Mouse (Mus musculus) forebrain, embryonic 12.5 days (tissue): ENCODE data around the gene Olfr94. TPM values are rescaled to one million over a fixed set of nuclear protein-coding genes. Genes with fewer than 3 reads are reported as not detected.

Source experiments
- ATAC-seq: fragments of 200-750 bp; cut with Nextera tagmentation; 2 replicates; pipeline ENCODE4 v1.8.0; 2017; ENCODE audit warnings: moderate TSS enrichment; ENCODE audit not compliant: low FRiP score
- H3K27ac ChIP-seq: fragments of 300-500 bp; sonication (generic); 2 replicates; pipeline ENCODE4 v1.5.1; 2016; ENCODE audit warnings: mild to moderate bottlenecking
- H3K27me3 ChIP-seq: fragments of 300-500 bp; sonication (generic); 2 replicates; pipeline ENCODE4 v1.6.1; 2016; ENCODE audit warnings: mild to moderate bottlenecking
- H3K36me3 ChIP-seq: fragments of 300-500 bp; sonication (generic); replicated peaks from 2 replicates; pipeline ENCODE4 v1.6.1; 2016; ENCODE audit warnings: mild to moderate bottlenecking
- H3K4me1 ChIP-seq: fragments of 300-500 bp; sonication (generic); 2 replicates; pipeline ENCODE4 v1.6.1; 2016
- H3K4me2 ChIP-seq: fragments of 300-500 bp; sonication (generic); 2 replicates; pipeline ENCODE4 v1.6.1; 2016; ENCODE audit warnings: mild to moderate bottlenecking, moderate library complexity
- H3K4me3 ChIP-seq: fragments of 300-500 bp; sonication (generic); replicated peaks from 2 replicates; pipeline ENCODE4 v1.5.1; 2016; ENCODE audit warnings: mild to moderate bottlenecking
- H3K9ac ChIP-seq: fragments of 300-500 bp; sonication (generic); 2 replicates; pipeline ENCODE4 v1.6.1; 2016; ENCODE audit warnings: mild to moderate bottlenecking
- H3K9me3 ChIP-seq: fragments of 300-500 bp; sonication (generic); 2 replicates; pipeline ENCODE4 v1.6.1; 2016
- WGBS: fragments of 180-500 bp; shearing (Covaris S2); methylation state at CpG from one replicate; pipeline ENCODE4 v1.1.7; 2016; 5-methylcytosine and 5-hydroxymethylcytosine counted together
- polyA plus RNA-seq: library from polyadenylated mRNA; unstranded; fragments of >200 nt; fragmentation: Nextera tagmentation; extraction: Ambion mirVana; gene quantifications from 2 replicates; pipeline ENCODE4 v1.2.1, GENCODE M21; 2016

Olfr94 gene
- polyA plus RNA-seq, 1 experiment from 2014 or later, result not detected

DNA sequence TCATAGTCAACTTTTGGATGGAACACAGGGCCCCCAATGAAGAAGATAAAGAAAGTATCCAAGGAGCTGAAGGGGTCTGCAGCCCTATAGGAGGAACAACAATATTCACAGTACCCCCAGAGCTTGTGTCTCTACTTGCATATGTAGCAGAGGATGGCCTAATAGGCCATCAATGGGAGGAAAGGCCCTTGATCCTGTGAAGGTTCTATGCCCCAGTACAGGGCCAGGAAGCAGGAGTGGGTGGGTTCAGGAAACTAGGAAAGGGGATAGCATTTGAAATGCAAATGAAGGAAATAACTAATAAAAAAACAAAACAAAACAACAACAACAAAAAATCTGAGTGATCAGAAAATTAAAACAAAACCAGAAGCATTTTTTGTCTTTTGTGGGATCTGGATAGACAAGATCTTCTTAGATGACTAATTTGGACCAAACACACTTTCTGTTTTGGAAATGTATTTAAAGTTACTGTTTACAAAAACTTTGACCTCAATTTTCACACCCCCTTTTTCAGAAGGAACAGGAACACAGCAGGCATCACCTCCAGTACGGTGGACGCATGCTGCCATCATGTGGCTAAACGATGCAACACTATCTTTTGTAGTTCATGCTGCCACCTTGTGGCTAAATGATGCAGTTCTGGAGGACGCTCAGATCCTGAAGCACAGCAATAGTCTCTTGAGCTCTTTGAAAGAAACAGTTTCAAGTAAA, 2.6 kb upstream of the Olfr94 start:
- Histone ChIP-seq H3K4me3 (no peak overlapping the region), H3K36me3 (no peaks in the 10 kb centered on the region), H3K27ac (no peak overlapping the region), H3K4me2 (no peak overlapping the region), H3K27me3 (peaks cover 9% of the 10 kb centered on the region), H3K4me1 (no peaks in the 10 kb centered on the region), H3K9ac (no peak overlapping the region), H3K9me3 (no peaks in the 10 kb centered on the region)
- ATAC-seq, result peak; percentile 75
- under 1% methylated on average over 4 of the region's 4 CpGs for WGBS

DNA sequence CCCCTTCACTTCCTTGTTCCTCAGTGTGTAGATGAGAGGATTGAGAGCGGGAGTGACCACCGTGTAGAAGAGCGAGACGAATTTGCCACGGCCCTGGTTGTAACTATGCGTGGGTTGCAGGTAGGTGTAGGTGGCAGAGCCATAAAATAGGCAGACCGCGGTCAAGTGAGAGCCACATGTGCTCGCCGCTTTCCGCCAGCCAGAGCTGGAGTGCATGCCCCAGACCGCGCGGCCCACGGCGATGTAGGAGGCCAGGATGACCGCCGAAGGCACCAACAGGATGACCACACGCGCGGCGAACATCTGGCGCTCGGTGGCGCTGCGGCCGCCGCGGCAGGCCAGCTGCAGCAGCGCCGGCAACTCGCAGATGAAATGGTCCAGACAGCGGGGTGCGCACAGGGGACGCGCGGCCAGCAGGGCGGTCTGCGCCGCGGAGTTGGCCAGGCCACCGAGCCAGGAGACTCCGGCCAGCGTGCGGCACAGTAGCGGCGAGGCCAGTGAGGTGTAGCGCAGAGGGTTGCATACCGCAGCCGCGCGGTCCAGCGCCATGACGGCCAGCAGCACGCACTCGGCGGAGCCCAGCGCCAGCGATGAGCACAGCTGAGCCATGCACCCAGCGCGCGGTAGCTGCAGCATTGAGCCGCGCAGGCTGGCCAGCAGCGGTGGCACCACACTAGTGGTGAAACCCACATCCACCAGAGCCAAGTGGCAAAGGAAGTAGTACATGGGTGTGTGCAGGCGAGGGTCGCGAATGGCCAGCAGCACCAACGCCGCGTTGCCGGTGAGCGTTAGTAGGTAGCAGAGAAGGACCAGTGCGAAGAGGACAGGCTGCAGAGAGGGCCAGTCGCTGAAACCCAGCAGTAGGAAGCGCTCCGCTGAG, 3.7 kb downstream of the Olfr94 start:
- ATAC-seq, result peak; percentile 92
- peak overlapping the region; percentile 53 for H3K9ac ChIP-seq
- WGBS, result under 1% methylated on average over 77 of the region's 77 CpGs
- H3K9me3 ChIP-seq, result no peaks in the 10 kb centered on the region
- no peak overlapping the region for H3K27ac ChIP-seq
- peak overlapping the region; percentile 59 for H3K4me3 ChIP-seq
- H3K4me2 ChIP-seq, result peak overlapping the region; percentile 90
- H3K36me3 ChIP-seq, result no peaks in the 10 kb centered on the region
- H3K27me3 ChIP-seq, result peaks cover 45% of the 10 kb centered on the region
- H3K4me1 ChIP-seq, result peaks cover 12% of the 10 kb centered on the region

DNA sequence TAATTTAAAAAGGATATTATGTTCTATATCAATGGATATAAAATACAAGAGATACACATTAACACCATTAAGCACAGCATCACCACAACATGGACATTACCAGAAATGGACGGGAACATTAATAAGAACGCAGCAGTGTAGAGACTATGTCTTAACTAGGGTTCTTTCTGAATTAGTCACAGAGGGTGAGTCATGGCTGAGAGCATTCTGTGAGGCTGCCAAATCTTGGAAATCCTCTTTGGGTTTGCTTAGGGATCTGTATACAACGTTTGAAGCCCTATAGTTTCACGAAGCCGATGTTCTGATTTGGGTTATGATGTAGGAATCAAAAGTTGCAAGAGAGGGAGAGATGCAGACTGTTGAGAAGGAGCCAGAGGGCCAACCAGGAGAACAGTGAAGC, 6.0 kb downstream of the Olfr94 start:
- H3K36me3 ChIP-seq, result no peaks in the 10 kb centered on the region
- peaks cover 12% of the 10 kb centered on the region for H3K4me1 ChIP-seq
- H3K9me3 ChIP-seq, result no peaks in the 10 kb centered on the region
- H3K4me2 ChIP-seq, result no peak overlapping the region
- no peak overlapping the region for H3K9ac ChIP-seq
- H3K4me3 ChIP-seq, result no peak overlapping the region
- ATAC-seq, result no peak
- peaks cover 41% of the 10 kb centered on the region for H3K27me3 ChIP-seq
- WGBS, result 96% methylated on average over 5 of the region's 5 CpGs
- no peak overlapping the region for H3K27ac ChIP-seq

DNA sequence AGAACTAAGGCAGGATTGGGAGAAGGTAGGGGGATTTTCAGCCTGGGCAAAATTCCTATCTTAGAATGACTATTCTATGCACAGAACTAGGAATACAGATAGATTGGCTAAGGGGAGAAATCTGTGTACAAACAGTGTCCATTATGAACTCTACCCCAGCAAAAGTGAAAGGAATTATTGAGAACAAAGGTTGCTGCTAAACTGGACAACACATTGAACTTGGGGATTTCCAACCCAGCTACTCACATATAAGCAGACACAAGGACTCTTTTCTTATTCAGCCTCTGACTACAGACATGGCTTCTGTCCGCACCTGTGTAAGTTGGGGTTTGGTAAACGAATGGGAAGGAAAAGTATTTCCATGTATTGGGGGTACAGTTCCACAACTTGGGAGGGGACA, 7.1 kb downstream of the Olfr94 start, which contains the start of gene Ubd:
Gene Ubd, plus strand, starts transcription at position 237 of the 400 bp plus-strand sequence.
- no peaks in the 10 kb centered on the region for H3K9me3 ChIP-seq
- no peak within 1 kb of the TSS for H3K9ac ChIP-seq
- no peaks in the 10 kb centered on the region for H3K36me3 ChIP-seq
- no peak within 1 kb of the TSS for H3K27ac ChIP-seq
- ATAC-seq, result no peak
- 77% methylated on average over 2 of the region's 2 CpGs for WGBS
- peaks cover 12% of the 10 kb centered on the region for H3K4me1 ChIP-seq
- no peak within 1 kb of the TSS for H3K4me3 ChIP-seq
- H3K27me3 ChIP-seq, result peaks cover 39% of the 10 kb centered on the region
- no peak within 1 kb of the TSS for H3K4me2 ChIP-seq

DNA sequence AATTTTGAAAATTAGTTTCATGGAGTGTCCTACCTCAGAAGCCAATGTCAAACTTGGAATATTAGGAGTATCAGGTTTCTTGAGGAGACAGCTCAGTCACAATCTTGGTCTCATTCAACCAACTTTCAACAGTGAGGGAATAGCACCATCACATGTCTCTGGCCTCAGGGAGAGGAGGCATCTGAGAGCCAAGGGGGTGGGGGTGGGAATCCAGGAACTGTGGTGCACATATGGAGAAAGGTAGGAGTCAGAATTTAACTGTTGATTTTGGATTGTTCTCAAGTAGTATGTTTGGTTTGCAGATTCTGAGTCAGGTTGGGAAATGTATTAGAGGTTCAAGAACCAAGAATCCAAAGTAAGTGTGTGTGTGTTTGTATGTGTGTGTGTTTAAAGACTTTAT, 7.8 kb downstream of the Olfr94 start:
- H3K4me1 ChIP-seq, result peaks cover 12% of the 10 kb centered on the region
- no peak for ATAC-seq
- H3K4me2 ChIP-seq, result no peak overlapping the region
- H3K27me3 ChIP-seq, result peaks cover 33% of the 10 kb centered on the region
- no peaks in the 10 kb centered on the region for H3K9me3 ChIP-seq
- no peak overlapping the region for H3K4me3 ChIP-seq
- H3K36me3 ChIP-seq, result no peaks in the 10 kb centered on the region
- H3K27ac ChIP-seq, result no peak overlapping the region
- H3K9ac ChIP-seq, result no peak overlapping the region

DNA sequence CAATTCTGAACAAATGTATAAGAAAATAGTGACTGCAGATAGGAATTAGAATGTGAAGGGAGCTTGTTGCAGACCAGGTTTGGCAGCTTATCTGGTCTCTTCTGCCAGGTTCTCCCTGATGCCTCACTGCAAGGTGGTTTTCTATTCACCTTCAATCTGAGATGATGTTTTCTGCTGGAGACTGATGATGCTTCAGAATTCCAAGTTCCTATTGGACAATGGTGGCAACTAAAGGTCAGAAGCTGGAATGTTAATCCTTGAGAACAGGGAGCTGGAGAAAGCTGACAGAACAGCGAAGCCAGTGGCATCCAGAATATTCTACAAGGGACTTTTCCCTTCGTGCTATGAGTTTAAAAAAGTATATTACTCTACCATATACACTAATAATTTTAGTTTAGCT, 10.1 kb downstream of the Olfr94 start:
- Histone ChIP-seq H3K4me1 (no peaks in the 10 kb centered on the region), H3K36me3 (no peaks in the 10 kb centered on the region), H3K4me3 (no peak overlapping the region), H3K9me3 (no peaks in the 10 kb centered on the region), H3K9ac (no peak overlapping the region), H3K27me3 (peaks cover 10% of the 10 kb centered on the region), H3K27ac (no peak overlapping the region), H3K4me2 (no peak overlapping the region)
- 29% methylated on average over 2 of the region's 2 CpGs for WGBS
- no peak for ATAC-seq

DNA sequence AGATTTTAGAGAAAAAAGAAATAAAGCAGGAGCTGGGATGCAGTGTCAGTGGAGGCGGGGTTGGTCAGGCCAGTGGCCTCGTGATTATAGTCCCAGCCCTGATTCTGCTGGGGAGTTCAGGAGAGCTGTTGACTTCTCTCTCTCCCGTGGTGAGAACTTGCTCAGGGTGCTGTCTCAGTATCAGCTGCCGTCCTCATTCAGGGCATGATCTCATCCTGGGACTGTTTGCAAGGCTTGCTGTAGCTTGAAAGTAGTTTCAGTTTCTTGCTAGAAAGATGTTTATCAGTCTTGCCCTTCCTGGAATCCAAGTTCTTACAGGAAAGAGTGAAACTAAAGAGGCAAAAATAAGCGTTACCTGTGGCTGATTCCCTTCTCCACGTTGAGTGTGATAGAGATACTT, 15.3 kb downstream of the Olfr94 start:
- ATAC-seq, result no peak
- Histone ChIP-seq H3K36me3 (no peaks in the 10 kb centered on the region), H3K9ac (no peak overlapping the region), H3K4me2 (no peak overlapping the region), H3K9me3 (no peaks in the 10 kb centered on the region), H3K4me1 (no peaks in the 10 kb centered on the region), H3K4me3 (no peak overlapping the region), H3K27me3 (no peaks in the 10 kb centered on the region), H3K27ac (no peak overlapping the region)
- WGBS, result 57% methylated on average over 6 of the region's 6 CpGs

DNA sequence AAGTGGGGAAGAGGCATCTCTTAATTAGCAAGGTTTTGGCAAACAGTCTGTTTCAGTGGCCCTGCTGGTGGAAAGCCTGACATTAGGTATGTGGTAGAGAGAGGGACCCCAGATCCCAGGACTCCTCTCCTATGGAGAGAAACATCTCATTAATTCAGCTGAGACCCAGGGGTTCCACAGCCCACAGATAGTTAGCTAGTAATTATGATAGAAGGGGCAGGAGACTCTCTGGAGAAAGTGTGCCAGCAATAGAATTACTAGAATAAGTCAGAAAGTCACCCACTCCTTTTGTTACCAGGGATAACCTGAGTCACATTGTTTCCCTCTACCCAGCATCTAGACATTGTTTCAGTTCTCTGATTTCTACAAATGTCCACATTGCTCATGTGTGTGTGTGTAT, 39.4 kb downstream of the Olfr94 start, which contains the start of gene Olfr93:
Gene Olfr93, minus strand, starts transcription at position 101 of the 400 bp plus-strand sequence.
- H3K36me3 ChIP-seq, result no peaks in the 10 kb centered on the region
- H3K4me1 ChIP-seq, result no peaks in the 10 kb centered on the region
- H3K27ac ChIP-seq, result no peak within 1 kb of the TSS
- H3K9me3 ChIP-seq, result no peaks in the 10 kb centered on the region
- H3K27me3 ChIP-seq, result no peaks in the 10 kb centered on the region
- no peak within 1 kb of the TSS for H3K4me2 ChIP-seq
- H3K4me3 ChIP-seq, result no peak within 1 kb of the TSS
- no peak within 1 kb of the TSS for H3K9ac ChIP-seq
- ATAC-seq, result no peak

Other genes starting within 250 kb of the Olfr94 start
- 136 and 146 TPM in 2 replicates for gene Ppp1r11, start 249.3 kb downstream of the Olfr94 start, polyA plus RNA-seq
- 79.5 and 86.7 TPM in 2 replicates for gene Znrd1, start 242.4 kb downstream of the Olfr94 start, polyA plus RNA-seq
- 7.1 and 7.7 TPM in 2 replicates for gene Znrd1as, start 242.4 kb downstream of the Olfr94 start, polyA plus RNA-seq
- gene 2410137M14Rik, start 219.8 kb downstream of the Olfr94 start, polyA plus RNA-seq, result not detected in 2 replicates
- gene H2-M5, start 211.5 kb downstream of the Olfr94 start, polyA plus RNA-seq, result 1.3 and 1.6 TPM in 2 replicates
- gene Zfp57, start 199.8 kb downstream of the Olfr94 start, polyA plus RNA-seq, result 193 and 197 TPM in 2 replicates
- gene Mog, start 177.6 kb downstream of the Olfr94 start, polyA plus RNA-seq, result 1.1 and 1.2 TPM in 2 replicates
- gene Gabbr1, start 155.0 kb downstream of the Olfr94 start, polyA plus RNA-seq, result 31.7 and 32.6 TPM in 2 replicates
- gene Olfr90, start 112.5 kb downstream of the Olfr94 start, polyA plus RNA-seq, result 0.06 and 0.15 TPM in 2 replicates
- not detected in 2 replicates for gene Olfr91, start 102.7 kb downstream of the Olfr94 start, polyA plus RNA-seq
- gene Olfr92, start 80.9 kb downstream of the Olfr94 start, polyA plus RNA-seq, result not detected in 2 replicates
- gene Olfr93, start 39.5 kb downstream of the Olfr94 start, polyA plus RNA-seq, result not detected in 2 replicates
- not detected in 2 replicates for gene Ubd, start 7.1 kb downstream of the Olfr94 start, polyA plus RNA-seq
- gene Olfr95, start 12.1 kb upstream of the Olfr94 start, polyA plus RNA-seq, result 0.06 TPM in 1 of 2 replicates, not detected in the other
- gene Olfr96, start 19.2 kb upstream of the Olfr94 start, polyA plus RNA-seq, result not detected in 2 replicates
- not detected in 2 replicates for gene Olfr97, start 36.3 kb upstream of the Olfr94 start, polyA plus RNA-seq
- gene Olfr98, start 62.8 kb upstream of the Olfr94 start, polyA plus RNA-seq, result not detected in 2 replicates
- gene H2-M3, start 69.2 kb upstream of the Olfr94 start, polyA plus RNA-seq, result 1.00 and 1.5 TPM in 2 replicates
- gene Olfr99, start 82.5 kb upstream of the Olfr94 start, polyA plus RNA-seq, result not detected in 2 replicates
- not detected in 2 replicates for gene Olfr101, start 103.3 kb upstream of the Olfr94 start, polyA plus RNA-seq
- not detected in 2 replicates for gene Olfr102, start 116.1 kb upstream of the Olfr94 start, polyA plus RNA-seq
- not detected in 2 replicates for gene Olfr103, start 138.7 kb upstream of the Olfr94 start, polyA plus RNA-seq
- not detected in 2 replicates for gene Olfr104-ps, start 158.6 kb upstream of the Olfr94 start, polyA plus RNA-seq
- not detected in 2 replicates for gene Olfr105-ps, start 178.0 kb upstream of the Olfr94 start, polyA plus RNA-seq
- not detected in 2 replicates for gene Olfr106-ps, start 189.4 kb upstream of the Olfr94 start, polyA plus RNA-seq
- not detected in 2 replicates for gene Olfr107, start 198.2 kb upstream of the Olfr94 start, polyA plus RNA-seq
- gene Olfr108, start 244.5 kb upstream of the Olfr94 start, polyA plus RNA-seq, result not detected in 2 replicates